Mouse (Mus musculus) thymus, postnatal 0 days (tissue): ENCODE data around the gene Mapk10. TPM values are rescaled to one million over a fixed set of nuclear protein-coding genes. Genes with fewer than 3 reads are reported as not detected.

Experiments used
- DNase-seq: peaks from one replicate; pipeline ENCODE4 v3.0.0-alpha.2; 2015; ENCODE audit warnings: low spot score
- polyA plus RNA-seq: library from polyadenylated mRNA; unstranded; fragments of >200 nt; fragmentation: Nextera tagmentation; extraction: Ambion mirVana; gene quantifications from 2 replicates; pipeline ENCODE4 v1.2.1, GENCODE M21; 2015

Gene Mapk10
- 0.60 and 1.0 TPM in 2 replicates for polyA plus RNA-seq

- DNase-seq: peak; percentile 22
These were observed at the start of gene Mapk10 for GRCm38 (mm10) chr5:103211101-103211848. TSS of gene Mapk10 (minus strand) at chr5:103211334.

- no peak for DNase-seq
These were observed 45.0 kb upstream of the Mapk10 start for GRCm38 (mm10) chr5:103256144-103256543.

- DNase-seq: no peak
These were observed 31.3 kb upstream of the Mapk10 start for GRCm38 (mm10) chr5:103242430-103242829.

GRCm38 (mm10) chr5:103231822-103232221 lies 20.7 kb upstream of the Mapk10 start:
- DNase-seq: no peak

- DNase-seq: no peak
These were observed 19.2 kb upstream of the Mapk10 start for GRCm38 (mm10) chr5:103230334-103230733.

GRCm38 (mm10) chr5:103229321-103229720 lies 18.2 kb upstream of the Mapk10 start:
- DNase-seq: no peak

GRCm38 (mm10) chr5:103221997-103222396 lies 10.9 kb upstream of the Mapk10 start:
- DNase-seq: no peak

- DNase-seq: no peak
These were observed 490 bp downstream of the Mapk10 start for GRCm38 (mm10) chr5:103210644-103211043.

DNA sequence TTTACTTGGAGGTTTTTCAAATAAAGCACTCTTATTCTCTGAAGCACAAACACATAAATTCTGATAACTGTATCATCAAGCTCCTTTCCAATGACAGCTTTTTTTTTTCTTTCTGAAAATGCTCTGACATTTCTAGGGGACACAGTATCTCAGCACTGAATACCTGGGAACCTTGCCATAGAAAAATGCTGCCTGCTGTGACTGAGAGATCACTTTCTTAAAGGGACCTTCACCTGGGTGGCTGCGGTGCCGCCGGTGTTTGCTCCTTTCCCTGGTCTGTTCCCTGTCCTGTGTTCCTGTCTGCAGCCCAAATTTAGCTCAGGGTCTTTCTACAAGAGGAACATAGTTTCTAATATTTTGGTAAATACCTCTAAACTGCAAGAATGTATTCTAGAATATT lies 1.1 kb downstream of the Mapk10 start:
- no peak for DNase-seq

- no peak for DNase-seq
These were observed 1.6 kb downstream of the Mapk10 start for GRCm38 (mm10) chr5:103209486-103209885.

DNA sequence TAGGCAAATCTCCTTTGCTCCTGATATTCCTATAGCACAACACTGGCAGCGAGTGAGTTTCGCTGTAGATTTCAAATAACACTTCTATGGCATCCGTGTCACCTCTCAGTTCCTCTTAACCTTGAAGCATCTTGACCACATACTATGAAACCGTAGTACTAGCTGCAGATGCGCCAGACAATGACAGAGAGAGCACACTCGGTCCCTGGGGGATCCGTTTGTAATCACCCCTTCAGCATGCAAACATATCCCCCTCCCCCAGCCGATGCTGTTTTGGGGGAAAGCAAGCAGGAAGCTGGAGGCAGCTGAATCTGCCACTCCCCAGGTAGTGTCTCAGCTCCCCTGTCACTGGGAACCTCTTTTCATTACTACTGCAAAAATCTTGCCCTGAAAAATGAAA lies 2.3 kb downstream of the Mapk10 start:
- DNase-seq: no peak

GRCm38 (mm10) chr5:103208021-103208511 lies 3.1 kb downstream of the Mapk10 start:
- DNase-seq: no peak

DNA sequence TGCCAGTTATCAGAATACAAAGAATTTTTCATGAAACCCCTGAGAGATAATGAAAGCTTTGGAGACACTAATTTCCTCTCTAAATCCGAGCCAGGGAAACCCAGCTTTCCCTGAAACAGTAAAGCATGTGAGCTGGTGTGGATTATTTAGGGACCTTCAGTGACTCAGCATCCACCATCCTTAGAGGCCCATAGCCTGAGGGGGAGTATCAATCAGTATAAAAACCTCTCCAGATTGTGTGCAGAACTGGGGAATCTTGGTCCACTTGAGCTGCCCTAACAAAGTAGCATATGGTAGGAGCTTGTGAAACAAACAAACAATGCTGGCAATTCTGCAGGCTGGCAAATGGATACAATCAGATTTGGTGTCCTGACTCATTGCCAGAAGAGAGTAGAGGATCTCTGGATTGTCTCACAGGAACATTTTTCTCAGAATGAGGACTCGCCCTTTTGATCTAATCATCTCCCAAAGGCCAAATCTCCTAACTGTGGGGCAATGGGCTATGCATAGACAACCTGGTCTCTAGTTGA lies 13.3 kb downstream of the Mapk10 start:
- DNase-seq: no peak

DNA sequence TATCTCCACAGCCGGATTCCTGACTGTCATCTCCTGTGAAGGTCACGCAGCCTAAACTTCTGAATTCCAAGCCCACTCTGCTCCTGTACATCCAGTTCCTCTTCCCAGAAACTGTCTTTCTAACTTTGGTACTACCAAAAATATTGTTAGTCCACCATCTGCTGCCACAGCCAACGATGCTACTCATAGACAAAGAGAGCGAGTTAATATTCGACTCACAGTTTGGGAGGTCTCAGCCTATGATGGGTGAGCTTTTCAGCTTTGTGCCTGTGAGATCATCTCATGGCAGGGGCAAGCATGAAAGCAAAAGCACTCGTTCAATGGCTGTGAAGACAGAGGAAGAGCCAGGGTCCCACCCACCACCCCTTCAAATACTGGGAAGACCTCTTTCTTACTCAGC lies 16.6 kb downstream of the Mapk10 start:
- no peak for DNase-seq

- no peak for DNase-seq
These were observed 17.4 kb downstream of the Mapk10 start for GRCm38 (mm10) chr5:103193700-103194099.

GRCm38 (mm10) chr5:103191577-103191976 lies 19.6 kb downstream of the Mapk10 start:
- no peak for DNase-seq

DNA sequence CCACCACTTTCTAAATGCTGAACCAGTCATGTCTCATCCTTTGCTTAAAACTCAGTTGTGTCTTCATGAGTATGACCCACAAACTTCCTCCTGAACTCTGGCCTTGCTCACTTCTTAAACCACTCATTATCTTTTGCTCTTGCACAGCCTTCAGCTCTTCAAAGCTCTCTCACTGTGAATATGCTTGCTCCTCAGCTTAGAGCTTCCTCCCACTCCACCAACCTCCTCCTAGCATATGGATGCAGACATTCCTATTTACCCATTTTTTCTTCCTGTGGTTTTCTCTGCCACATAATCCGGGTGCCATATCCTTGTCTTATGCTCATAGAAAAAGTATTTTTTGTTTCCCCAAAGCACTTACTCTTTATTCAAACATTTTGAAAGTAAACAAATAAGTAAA lies 26.9 kb downstream of the Mapk10 start:
- no peak for DNase-seq

DNA sequence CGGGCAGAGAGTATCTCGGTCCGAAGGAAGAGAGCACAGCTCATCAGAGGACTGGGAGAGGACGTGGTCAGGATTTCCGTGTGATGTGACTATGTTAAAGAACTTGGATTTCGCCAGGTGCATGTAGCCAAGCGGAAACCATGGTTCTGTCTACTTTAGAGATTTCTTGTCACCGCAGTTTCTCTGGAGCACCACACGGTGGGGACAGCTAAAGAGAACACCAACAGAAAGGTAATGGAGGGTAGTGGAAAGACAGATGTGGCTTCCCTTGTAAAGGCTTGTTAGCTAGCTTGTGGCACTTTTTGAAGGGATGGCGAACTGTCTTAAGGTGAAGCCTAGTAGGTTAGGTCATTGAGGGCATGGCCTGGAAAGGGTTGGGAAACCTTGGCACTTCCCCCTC lies 29.5 kb downstream of the Mapk10 start:
- no peak for DNase-seq

- DNase-seq: no peak
These were observed 34.1 kb downstream of the Mapk10 start for GRCm38 (mm10) chr5:103177010-103177409.

- no peak for DNase-seq
These were observed 35.1 kb downstream of the Mapk10 start for GRCm38 (mm10) chr5:103175989-103176388.

GRCm38 (mm10) chr5:103174607-103175006 lies 36.5 kb downstream of the Mapk10 start:
- DNase-seq: no peak

- DNase-seq: no peak
These were observed 39.9 kb downstream of the Mapk10 start for GRCm38 (mm10) chr5:103171207-103171606.

- DNase-seq: no peak
These were observed 43.8 kb downstream of the Mapk10 start for GRCm38 (mm10) chr5:103167371-103167770.
